Mouse (Mus musculus): ENCODE measurements around the gene Syt15. TPM values are rescaled to one million over a fixed set of nuclear protein-coding genes. Genes with fewer than 3 reads are reported as not detected.

Gene Syt15
- polyA plus RNA-seq, 1 experiment = 1.4 TPM

Other genes starting within 250 kb of the Syt15 start
- gene Zfp488, start 240.8 kb upstream of the Syt15 start, polyA plus RNA-seq (2012; rRNA removed) = not detected in 2 replicates
- not detected in 2 replicates for gene Gm30083, start 204.4 kb upstream of the Syt15 start, polyA plus RNA-seq (2012; rRNA removed)
- gene Gm5460, start 202.8 kb upstream of the Syt15 start, polyA plus RNA-seq (2012; rRNA removed) = not detected in 2 replicates
- not detected in 2 replicates for gene Antxrl, start 166.9 kb upstream of the Syt15 start, polyA plus RNA-seq (2012; rRNA removed)
- gene Anxa8, start 133.6 kb upstream of the Syt15 start, polyA plus RNA-seq (2012; rRNA removed) = 0.49 and 0.69 TPM in 2 replicates
- not detected in 2 replicates for gene A630023A22Rik, start 116.8 kb upstream of the Syt15 start, polyA plus RNA-seq (2012; rRNA removed)
- 0.47 and 1.1 TPM in 2 replicates for gene Npy4r, start 67.1 kb upstream of the Syt15 start, polyA plus RNA-seq (2012; rRNA removed)
- 0.04 TPM in 2 replicates for gene Gprin2, start 17.9 kb upstream of the Syt15 start, polyA plus RNA-seq (2012; rRNA removed)
- 0.87 and 1.3 TPM in 2 replicates for gene Shld2, start 90.9 kb downstream of the Syt15 start, polyA plus RNA-seq (2012; rRNA removed)
- gene Glud1, start 91.1 kb downstream of the Syt15 start, polyA plus RNA-seq (2012; rRNA removed) = 48.1 and 133 TPM in 2 replicates
- gene Fam25c, start 135.8 kb downstream of the Syt15 start, polyA plus RNA-seq (2012; rRNA removed) = not detected in 2 replicates
- 14.2 and 21.6 TPM in 2 replicates for gene Sncg, start 155.2 kb downstream of the Syt15 start, polyA plus RNA-seq (2012; rRNA removed)
- 3.7 and 6.0 TPM in 2 replicates for gene Mmrn2, start 155.9 kb downstream of the Syt15 start, polyA plus RNA-seq (2012; rRNA removed)